Mouse (Mus musculus) activated CD4-positive, CD25-positive, alpha-beta regulatory T cell, adult 9 weeks (primary cell): ENCODE results near the gene Agtpbp1. TPM values are rescaled to one million over a fixed set of nuclear protein-coding genes. Genes with fewer than 3 reads are reported as not detected.

ENCODE experiments used
- polyA plus RNA-seq: library from polyadenylated mRNA; unstranded; fragments of 100-300 nt; shearing (Covaris generic); gene quantifications from one replicate; pipeline ENCODE4 v1.2.1, GENCODE M21; 2017

Gene Agtpbp1
- polyA plus RNA-seq: 18.7 TPM

DNA sequence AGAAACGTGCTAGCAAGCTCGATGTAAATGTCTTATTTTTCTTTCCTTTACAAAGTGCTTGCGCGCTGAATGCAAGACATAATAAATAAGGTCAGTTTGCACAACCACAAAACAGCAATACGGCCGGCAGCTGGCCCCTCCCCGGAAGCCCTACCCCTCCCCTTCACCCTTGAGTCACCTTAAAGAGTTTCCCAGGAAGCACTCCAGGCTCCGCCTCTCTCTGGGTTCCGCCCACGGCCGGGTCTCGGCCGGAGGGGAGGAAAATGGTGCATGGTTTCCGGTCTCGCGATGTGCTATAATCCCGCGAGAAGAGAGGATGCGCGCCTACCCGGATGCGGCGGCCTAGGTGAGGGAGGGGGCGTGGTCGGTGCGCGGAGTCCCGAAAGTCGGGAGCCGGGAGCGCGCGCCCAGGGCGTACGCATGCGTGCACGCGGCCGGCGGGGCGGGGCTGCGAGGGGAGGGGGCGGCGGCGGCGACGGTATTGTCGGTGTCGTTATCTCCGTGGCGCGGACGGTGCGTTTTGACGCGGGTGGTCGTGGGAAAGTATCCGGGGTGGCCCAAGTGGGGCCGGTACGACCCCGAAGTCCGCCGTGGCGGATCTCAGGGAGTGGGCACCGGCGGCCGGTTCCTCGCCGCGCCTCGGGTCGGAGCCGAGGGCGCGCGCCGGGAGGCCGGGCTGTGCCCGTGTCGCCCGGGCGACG is at the start of gene Agtpbp1, which contains the start of gene Naa35:
Agtpbp1 (minus strand) TSS at position 281 of the 701 bp plus-strand sequence.
Naa35 (plus strand) TSS at position 313 of the 701 bp plus-strand sequence.

Other genes with a start within 250 kb of the Agtpbp1 start
- 66.5 TPM for gene Naa35, start within 50 bp of the Agtpbp1 start, polyA plus RNA-seq
- 37.4 TPM for gene Golm1, start 90.6 kb upstream of the Agtpbp1 start, polyA plus RNA-seq
- not detected for gene 4921517D22Rik, start 108.9 kb upstream of the Agtpbp1 start, polyA plus RNA-seq
- not detected for gene Spata31d1a, start 125.1 kb upstream of the Agtpbp1 start, polyA plus RNA-seq
- not detected for gene Spata31d1b, start 127.1 kb upstream of the Agtpbp1 start, polyA plus RNA-seq
- not detected for gene Spata31d1d, start 146.5 kb upstream of the Agtpbp1 start, polyA plus RNA-seq
- not detected for gene 1700014D04Rik, start 161.5 kb upstream of the Agtpbp1 start, polyA plus RNA-seq
- 65.4 TPM for gene Isca1, start 184.6 kb upstream of the Agtpbp1 start, polyA plus RNA-seq
- not detected for gene Gm49354, start 197.0 kb upstream of the Agtpbp1 start, polyA plus RNA-seq
- gene Tut7, start 237.9 kb upstream of the Agtpbp1 start, polyA plus RNA-seq: 156 TPM